Mouse (Mus musculus): ENCODE results near the gene Gm26602. TPM values are rescaled to one million over a fixed set of nuclear protein-coding genes. Genes with fewer than 3 reads are reported as not detected.

Gene Gm26602
- polyA plus RNA-seq, 3 experiments from 2014 or later: 5.5 TPM; not detected in 2

DNA sequence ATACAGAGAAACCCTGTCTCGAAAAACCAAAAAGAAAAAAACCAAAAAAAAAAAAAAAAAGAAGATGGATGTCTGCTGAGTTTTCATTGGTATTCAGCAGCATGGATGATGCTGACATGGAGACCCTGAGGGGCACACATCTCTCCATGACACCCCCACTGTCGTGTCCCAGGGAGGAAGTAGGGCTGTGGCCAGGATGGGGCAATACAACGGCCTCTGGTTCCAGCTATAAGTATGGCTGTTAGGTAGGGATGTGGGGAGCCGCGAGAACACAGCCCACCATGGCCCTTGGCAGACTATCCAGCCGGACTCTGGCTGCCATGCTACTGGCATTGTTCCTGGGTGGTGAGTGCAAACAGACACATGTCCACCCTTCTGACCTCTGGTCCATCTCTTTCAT lies 24.6 kb upstream of the Gm26602 start, which contains the start of gene Elane:
Gene Elane, plus strand, starts transcription at position 194 of the 400 bp plus-strand sequence.
- ATAC-seq: no peak

DNA sequence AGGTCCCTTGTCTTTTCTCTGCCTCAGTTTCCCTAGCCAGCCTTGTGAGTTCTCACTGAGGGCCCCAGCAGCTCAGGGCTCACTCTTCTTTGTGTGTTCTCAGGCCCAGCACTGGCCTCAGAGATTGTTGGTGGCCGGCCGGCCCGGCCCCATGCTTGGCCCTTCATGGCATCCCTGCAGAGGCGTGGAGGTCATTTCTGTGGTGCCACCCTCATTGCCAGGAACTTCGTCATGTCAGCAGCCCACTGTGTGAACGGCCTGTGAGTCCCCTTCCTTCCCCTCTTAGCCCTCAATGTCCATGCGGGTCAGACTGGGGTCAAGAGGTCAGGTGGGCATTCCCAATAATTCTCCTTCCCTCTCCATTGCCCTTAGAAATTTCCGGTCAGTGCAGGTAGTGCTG lies 24.0 kb upstream of the Gm26602 start:
- no peak for ATAC-seq

DNA sequence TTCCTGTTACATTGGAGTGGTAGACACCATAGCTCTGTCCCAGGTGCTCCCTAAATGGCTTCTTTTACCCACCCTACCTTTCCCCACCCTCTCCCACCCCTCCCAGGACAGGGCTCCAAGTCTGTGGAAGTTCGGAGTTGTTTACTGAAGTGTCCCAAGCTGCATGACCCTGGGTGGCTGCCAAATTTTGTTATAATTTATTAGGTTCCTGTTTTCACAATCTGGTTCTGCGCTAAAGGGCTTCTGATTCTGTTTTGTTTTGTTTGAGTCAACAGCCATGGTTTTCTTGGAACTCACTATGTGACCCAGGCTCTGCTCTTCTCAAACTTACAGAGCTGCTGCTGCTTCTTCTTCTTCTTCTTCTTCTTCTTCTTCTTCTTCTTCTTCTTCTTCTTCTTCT lies 21.3 kb upstream of the Gm26602 start:
- no peak for ATAC-seq

DNA sequence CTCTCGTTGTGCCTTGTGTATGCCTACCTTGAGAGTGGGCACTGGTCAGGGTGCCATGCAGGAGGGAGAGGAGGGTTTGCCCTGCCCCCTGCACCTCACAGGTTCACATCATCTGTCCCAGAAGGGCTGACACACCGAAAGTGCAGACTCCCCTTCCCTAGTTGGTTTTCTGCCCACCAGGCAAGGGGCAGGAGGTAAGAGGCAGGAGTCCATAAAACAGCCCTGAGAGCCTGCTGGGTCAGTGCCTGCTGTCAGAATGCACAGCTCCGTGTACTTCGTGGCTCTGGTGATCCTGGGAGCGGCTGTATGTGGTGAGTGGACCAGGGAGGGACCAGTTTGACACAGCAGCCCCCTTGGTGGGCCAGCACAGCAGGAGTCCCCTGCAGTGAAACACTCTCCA lies 20.0 kb upstream of the Gm26602 start, which contains the start of gene Cfd:
Gene Cfd, plus strand, starts transcription at position 184 of the 400 bp plus-strand sequence.
- ATAC-seq: no peak

DNA sequence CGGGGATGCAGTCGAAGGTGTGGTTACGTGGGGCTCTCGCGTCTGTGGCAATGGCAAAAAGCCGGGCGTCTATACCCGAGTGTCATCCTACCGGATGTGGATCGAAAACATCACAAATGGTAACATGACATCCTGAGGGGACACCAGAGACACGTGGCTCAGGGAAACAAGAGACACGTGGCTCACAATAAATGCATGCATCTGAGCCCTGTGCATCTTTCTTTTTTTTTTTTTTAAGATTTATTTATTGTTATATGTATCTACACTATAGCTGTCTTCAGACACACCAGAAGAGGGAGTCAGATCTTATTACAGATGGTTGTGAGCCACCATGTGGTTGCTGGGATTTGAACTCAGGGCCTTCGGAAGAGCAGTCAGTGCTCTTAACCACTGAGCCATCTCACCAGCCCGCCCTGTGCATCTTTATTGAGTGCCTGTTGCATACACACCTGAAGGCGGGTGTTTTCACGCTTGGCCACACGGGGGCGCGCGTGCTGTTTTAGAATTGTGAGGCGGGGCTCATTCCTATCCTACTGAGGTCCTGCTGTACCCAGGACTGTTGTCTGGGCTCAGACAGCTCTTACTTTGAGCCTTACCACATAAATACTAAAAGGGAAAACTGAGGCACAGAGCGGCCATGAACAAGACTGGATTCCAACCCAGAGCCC lies 18.1 kb upstream of the Gm26602 start:
- ATAC-seq: peak; percentile 52

DNA sequence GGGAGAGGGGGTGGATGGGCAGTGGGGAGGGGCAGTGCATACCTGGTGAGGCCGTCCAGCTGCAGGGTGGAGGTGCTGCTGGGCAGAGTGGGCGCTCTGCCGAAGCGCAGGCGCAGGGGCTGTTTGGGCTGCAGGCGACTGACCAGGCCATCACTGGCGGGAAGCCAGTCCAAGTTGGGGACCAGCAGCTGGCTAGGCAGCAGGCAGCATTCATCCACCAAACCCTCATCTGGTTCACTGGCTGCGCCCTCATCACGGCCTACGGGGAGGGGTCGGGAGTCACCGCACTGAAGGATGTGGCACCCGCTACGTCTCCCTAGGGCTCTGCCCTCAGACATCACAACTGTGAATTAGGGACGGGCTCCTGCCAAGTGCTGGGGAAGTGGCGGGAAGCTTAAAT lies 14.3 kb upstream of the Gm26602 start:
- ATAC-seq: no peak

DNA sequence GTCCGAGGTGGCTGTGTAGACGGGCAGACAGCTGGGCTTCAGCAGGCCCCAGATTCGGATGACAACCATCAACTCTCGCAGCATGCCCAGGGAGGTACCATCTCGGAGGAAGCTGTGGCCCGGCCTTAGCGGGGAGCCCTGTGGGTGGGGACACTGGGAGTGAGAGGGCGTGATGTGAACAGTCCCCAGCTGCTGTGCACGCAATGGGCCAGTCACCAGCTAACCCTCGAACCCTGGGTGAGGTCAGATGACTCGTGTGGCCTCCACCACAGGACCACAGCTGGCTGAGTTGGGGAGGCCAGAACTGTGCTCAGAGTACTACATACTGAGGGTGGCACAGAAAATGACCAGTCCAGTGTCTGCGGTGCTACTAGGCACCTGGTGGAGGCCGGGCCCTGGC lies 13.8 kb upstream of the Gm26602 start:
- no peak for ATAC-seq

DNA sequence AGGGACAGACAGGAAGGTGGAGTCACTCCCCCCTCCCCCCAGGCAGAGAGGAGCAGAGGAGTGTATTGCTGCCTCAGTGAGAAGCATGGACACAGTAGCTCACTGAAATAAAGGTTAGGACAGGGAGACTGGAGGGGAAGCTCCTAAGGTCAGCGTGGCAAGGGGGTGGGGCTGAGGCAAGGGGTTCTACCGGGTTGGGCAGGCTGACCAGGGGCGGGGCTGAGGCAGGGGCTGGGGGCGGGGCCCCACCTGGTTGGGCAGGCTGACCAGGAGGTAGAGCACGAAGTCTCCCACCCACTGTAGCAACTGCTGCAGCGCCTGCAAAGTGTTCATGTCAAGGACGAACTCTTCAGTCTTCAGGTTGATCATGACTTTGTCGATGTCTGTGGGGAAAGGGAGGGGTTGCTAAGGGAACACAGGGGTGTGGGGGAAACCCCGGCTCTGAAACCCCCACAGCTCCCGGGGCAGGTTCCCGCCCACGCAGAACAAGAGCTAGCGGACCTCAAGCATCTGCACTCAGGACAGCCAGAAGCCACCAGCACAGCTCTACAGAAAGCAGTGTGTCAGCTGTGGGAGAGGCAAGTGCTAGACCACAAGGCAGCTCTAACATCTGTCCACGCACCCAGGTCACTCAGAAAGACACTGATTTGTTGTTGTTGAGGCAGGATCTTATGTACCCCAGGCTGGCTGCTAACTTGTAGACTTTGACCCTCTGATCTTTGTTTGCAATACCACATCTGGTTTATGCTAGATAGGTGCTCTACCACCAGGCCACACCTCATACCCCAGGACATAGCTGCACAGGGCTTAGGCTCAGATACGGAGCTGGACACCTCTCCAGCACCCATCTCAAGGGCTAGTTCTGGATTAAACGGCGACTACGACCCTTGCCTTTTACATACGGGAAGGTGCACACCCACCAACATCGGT lies 13.1 kb upstream of the Gm26602 start:
- no peak for ATAC-seq

DNA sequence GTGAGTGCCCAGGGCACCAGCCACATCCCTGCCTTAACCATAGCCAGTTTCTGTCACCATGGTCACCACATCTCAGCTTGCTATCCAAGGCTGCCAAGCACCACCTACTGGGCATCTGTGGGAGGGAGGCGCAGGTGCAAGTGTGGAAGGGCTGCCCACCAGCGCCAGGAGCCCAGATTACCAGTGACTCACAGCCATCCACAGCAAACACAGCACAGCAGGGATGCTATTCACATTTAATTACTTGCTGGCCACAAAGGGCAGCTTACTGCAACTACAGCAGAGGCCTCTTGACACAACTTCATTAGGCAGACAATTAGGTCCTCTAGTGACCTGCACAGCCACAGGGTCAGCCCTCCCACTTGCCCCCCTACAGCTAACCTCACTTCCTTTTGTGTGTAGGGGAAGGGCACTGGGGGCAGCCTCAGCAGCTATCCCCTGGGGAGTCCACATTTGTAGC lies 9.7 kb upstream of the Gm26602 start:
- no peak for ATAC-seq

DNA sequence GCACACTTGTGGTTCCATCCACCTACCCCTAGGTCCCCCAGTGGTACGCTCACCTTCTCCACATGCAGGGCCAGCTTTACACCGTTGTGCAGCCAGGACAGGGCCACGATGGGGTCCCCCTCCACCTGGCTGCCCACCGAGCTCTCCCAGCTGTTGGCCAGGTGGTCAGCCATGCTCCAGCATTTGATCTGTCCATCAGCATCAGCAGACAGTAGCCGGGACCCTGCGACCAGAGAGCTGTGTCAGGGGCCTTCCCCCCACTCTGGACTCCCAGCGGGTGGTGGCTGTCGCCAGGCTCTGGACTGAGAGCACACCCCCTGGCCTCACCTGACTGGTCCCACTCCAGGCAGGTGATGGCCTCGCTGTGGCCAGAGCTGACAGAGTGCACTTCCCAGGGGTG lies 3.9 kb upstream of the Gm26602 start:
- no peak for ATAC-seq

DNA sequence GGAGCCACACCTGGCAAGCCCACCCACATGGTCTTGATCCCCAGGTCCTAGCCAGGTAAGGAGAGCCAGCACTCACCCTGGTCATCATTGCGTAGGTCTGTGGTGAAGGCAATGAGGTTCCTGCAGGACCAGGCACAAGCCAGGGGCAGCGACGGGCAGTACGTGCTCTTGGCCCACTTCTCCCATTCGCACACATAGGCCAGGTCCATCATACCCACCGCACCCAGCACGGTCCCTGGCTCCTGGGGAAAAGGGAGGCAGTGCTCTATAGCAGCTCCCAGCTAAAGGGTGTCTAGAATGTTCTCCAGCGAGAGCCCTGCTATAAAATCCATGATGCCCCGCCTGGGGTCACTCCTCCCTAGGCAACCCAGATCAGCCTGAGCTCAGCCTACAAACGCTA lies 3.2 kb upstream of the Gm26602 start:
- no peak for ATAC-seq

DNA sequence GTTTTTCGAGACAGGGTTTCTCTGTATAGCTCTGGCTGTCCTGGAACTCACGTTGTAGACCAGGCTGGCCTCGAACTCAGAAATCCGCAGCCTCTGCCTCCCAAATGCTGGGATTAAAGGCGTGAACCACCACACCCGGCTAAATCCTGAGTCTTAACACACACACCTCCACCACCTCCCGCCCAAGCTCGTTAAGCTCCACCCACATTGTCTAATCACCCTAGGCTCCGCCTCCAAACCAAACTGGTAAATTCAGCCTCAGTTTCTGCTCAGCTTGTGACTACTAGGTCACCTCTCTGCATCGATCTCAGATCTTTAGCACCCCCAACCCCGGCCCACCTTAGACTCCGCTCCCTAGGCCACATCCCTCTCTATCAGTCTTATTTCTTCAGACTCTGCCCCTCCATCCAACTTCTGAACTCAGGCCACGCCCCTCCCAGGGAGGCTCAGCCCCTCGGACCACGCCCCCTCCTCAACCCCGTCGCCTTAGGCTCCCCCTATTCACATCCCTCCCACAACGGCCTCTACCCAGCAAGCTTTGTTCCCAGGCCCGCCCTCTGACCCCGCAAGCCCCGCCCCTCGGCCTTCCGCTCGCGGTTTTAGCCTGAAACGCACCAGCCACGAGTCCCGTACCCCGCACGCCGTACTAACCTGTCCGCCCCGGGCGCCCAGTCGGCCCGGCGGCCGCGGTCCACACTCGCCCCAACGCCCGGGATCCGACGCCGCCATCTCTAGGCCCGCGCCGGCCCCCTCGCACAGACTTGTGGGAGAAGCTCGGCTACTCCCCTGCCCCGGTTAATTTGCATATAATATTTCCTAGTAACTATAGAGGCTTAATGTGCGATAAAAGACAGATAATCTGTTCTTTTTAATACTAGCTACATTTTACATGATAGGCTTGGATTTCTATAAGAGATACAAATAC lies 2.2 kb upstream of the Gm26602 start, which contains the start of gene Med16:
Gene Med16, minus strand, starts transcription at position 757 of the 925 bp plus-strand sequence.
- ATAC-seq: peak; percentile 94

DNA sequence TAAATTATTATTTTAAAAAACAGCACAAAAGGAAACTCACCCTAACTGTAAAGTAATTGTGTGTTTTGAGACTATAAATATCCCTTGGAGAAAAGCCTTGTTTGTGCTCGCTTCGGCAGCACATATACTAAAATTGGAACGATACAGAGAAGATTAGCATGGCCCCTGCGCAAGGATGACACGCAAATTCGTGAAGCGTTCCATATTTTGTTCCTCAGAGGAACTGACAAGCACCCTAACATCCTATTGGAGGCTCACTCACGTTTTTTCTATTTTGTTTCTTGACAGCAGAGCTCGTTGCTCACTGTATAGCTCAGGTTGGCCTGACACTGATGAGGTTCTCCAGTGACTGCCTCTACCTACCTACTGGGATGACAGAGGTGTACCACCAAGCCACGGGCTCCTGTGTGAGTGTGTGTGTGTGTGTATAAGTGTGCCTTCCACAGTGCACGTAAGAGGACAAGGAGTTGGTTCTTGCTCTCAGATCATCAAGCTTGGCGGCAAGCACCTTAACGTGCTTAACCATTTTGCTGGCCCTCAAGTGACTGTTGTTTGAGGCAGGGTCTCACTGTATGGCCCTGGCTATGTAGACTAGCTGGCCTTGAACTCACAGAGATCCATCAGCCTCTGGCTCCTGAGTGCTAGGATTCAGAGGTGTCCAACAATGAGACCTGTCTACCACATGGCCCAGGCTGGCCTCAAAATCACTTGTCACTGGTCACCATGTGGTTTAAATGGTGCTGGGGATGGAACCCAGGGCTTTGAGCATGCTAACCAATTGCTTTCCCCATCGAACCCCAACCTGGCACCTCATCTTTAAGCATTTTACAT lies 1.3 kb upstream of the Gm26602 start:
- ATAC-seq: peak; percentile 30

DNA sequence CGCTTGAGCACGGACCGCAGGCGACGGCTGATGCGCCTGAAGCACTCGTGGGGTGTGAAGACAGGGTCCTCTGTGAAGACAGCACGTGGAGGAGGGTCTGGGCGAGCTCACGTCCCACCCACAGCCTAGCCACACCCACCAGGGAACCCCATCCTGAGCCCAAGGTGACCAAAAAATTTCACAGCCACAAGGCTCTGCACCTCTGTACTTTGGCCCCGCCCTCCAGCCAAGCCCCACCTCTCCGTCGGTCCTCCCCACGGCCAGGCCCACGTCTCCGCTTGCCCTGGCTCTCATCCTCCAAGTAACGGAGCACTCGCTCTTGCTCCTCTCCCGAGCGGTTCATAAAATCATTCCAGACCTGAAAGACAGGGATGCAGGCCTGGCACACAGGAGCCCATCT lies 1.8 kb downstream of the Gm26602 start:
- no peak for ATAC-seq

DNA sequence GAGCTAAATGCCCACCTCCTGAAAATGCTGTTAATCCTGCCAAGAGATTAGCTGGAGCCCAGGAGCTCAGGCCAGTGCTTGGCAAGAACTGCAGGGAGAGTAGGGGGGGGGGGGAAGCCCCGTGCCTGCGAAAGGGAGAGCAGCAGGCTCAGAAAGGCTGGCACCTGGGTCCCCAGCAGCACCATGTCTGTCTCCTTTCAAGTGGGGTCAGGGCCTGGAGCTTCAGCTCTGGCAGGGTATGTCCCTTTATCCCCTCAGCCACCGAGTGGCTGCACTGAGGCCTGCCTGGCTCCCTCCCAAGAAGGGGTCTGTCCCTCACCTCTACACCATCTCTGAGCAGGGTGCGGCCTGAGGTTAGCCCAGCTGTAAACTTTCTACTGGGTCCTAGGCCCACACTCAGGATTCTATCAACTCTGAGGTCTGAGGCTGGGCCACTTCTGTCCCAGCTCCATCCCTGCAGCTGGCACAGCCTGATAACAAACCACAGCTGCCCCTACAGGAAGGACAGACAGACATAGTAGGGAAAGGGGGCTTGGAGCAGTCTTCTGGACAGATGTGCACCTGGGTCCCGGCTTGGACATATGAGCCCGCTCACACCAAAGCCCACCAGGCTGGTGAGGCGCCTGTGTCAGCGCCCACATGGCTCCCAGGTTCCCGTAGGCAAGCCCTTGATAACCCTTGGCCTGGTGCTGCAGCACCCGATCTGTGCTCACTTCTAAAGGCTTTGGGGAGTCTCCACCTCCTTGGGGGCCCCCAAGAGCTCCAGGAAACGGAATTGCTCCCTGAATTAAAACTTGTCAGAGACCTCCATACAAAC lies 3.7 kb downstream of the Gm26602 start:
- no peak for ATAC-seq

DNA sequence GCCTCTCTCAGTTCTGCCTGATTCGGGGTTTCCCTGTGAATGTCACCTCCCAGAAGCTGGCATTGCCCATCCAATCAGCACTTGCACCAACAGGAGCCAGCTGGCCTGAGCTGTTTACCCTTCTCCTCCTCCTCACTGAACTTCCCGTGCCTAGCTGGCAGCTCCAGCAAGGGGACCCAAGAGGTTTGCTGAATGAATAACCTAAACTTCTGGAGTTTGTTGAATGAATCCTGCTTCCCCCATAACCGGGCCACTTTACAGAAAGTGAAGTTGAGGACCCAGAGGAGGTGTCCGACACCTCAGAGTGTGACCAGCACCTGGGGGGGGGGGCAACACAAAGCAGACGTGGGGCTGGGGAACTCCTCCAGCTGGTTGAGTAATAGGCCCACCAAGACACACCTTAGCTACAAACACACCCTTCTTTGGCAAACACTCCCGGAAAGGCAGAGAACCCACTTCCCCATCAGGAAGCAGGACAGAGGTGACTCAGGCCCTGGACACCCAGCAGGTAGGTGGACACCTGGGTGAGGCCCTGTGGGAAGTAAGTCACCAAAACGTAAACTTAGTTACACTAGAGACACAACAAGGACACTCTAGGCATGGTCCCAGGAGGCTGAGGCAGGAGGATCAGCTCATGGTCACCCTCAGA lies 4.4 kb downstream of the Gm26602 start:
- ATAC-seq: no peak

DNA sequence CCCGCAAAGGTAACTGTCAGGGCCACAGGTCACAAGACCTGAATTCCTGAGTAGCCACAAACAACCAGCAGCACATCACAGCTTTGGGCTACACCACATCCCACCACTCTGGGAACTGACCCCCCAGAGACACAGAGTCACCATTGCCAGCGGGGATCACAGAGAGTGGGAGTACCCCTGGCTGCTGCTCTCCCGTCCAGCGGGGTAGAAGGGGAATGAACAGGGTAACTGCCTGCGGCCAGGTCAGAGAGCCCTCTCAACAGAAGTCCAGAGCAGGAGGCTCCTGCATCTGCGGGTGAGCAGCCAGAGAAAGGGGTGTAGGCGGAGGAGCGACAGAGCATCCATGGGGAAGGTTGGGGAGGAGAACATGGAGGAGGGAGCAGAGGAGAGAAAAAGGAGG lies 5.4 kb downstream of the Gm26602 start:
- ATAC-seq: no peak

DNA sequence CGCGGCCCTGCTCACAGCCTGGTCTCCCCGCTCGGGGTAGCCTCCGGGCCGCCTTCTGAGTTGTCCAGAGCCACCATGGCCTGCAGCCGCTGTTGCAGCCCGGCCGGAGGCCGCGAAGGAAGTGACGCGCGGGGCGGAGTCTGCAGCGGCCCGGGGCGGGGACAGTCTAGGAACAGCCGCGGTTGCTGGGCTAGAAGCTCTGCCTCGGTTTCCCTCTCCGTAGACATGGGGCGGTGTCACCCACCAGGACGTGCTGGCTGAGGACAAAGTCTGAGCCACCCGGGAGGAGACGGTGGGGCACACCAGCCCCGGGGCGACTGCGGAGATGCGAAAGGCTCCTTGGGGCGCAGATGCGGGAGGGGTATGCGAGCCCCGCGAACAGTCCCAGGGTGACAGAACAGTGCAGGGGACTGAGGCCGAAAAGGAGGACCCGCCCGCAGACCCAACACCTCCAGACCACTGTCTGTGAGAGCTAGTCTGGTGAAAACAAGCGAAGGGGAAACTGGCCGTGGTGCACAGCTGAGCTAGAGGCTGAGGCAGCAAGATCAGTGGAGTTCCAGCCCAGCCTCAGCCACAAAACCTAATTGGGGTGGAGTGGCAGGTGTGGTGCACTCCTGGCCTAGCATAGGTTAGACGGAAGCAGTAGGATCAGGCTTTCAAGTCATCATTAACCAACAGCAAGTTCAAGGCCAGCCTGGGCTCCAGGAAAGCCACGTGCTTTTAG lies 6.3 kb downstream of the Gm26602 start, which contains the start of gene Kiss1r:
Gene Kiss1r, plus strand, starts transcription at position 164 of the 724 bp plus-strand sequence.
- ATAC-seq: peak; percentile 94

DNA sequence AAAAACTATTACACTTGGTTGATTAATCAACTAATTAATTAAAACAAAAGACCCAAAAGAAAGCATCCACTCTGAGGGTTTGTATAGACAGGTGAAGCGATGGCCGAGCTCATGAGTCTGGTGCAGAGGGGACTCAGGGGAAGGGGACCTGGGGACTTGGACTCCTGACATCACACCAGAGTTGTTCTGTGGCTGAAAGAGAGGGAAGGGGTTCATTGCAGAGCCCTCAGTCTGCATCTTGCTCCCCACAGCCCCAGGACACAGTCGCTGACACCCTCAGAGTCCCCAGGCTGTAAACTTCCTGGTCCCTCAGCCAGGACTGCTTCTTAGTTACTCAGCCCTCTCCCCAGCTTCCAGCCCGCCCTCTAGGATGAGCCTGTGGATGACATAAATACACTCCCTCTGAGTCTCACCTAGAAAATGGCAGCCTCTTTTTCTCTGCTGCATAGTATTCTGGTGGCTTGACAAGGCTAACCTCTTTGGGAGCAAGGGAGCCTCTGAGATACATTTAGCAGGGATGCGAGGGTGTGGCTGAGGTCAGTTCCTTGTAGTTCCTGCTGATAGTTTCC lies 7.0 kb downstream of the Gm26602 start:
- ATAC-seq: no peak
